9 mouse cellular contexts compared by ENCODE assay signal in genomic region chr17:30497525-30498375, GRCm38 (mm10).
DNase-seq lines count a peak whose midpoint lies in the region; ATAC-seq lines count a peak whose summit lies in the region.
"Had no signal": no experiment of that assay in that cellular context is flagged by ENCODE, and none has a peak within 500 bp of the region (broad histone marks: within the 10 kb centered on the region; RNA-seq: fewer than 3 reads in every experiment).

No protein-coding gene starts in this region.

- H3K36me3 ChIP-seq in forebrain, embryonic 14.5 days (ENCODE audit: control insufficient read depth, insufficient read depth, low read length), result no peaks in the 10 kb centered on the region
- 0 out of 2 replicates have a peak, but pooled peaks cover 3% of the 10 kb centered on the region for H3K36me3 ChIP-seq in midbrain, embryonic 13.5 days
- H3K36me3 ChIP-seq in liver, embryonic 11.5 days (ENCODE audit: control insufficient read depth, insufficient read depth, low read length), result no peaks in the 10 kb centered on the region
- H3K36me3 ChIP-seq: liver, embryonic 15.5 days had no signal

- peak overlapping the region; percentile 82 for H3K27ac ChIP-seq in forebrain, embryonic 14.5 days (ENCODE audit: low read depth, low read length)
- peak overlapping the region; percentile 64 for H3K27ac ChIP-seq in midbrain, embryonic 13.5 days
- no peak overlapping the region for H3K27ac ChIP-seq in liver, embryonic 11.5 days (ENCODE audit: low read depth, low read length)
- H3K27ac ChIP-seq: liver, embryonic 15.5 days had no signal

- DNase-seq in brain, embryonic 18.5 days (ENCODE audit: low read depth, low spot score), result peak; percentile 59
- peak; percentile 94 for DNase-seq in forebrain, embryonic 14.5 days (ENCODE audit: low spot score)
- DNase-seq in layer of hippocampus, adult 9-10 months (ENCODE audit: low spot score), result peak; percentile 84
- DNase-seq in liver, embryonic 11.5 days (ENCODE audit: low spot score), result no peak
- no peak for DNase-seq in kidney, postnatal 25 days
- no peak for DNase-seq in urinary bladder, postnatal 36 days (ENCODE audit: low spot score in 2 of 2)
- DNase-seq in cerebellum, adult 11-12 months, result no peak

- H3K4me2 ChIP-seq in forebrain, embryonic 14.5 days (ENCODE audit: low read length), result 0 out of 2 replicates have a peak overlapping the region, but pooled peaks have one; percentile 16
- H3K4me2 ChIP-seq in midbrain, embryonic 13.5 days (replicated peaks), result no peak overlapping the region
- no peak overlapping the region for H3K4me2 ChIP-seq in liver, embryonic 11.5 days
- H3K4me2 ChIP-seq: liver, embryonic 15.5 days had no signal

- peak; percentile 95 for ATAC-seq in forebrain, embryonic 14.5 days
- ATAC-seq in midbrain, embryonic 13.5 days, result peak; percentile 77
- no peak for ATAC-seq in liver, embryonic 11.5 days (replicated peaks; ENCODE audit: low FRiP score)

- 12% methylated on average over 11 of the region's 11 CpGs for WGBS in forebrain, embryonic 14.5 days
- WGBS in midbrain, embryonic 13.5 days, result 20% methylated on average over 11 of the region's 11 CpGs
- WGBS in liver, embryonic 11.5 days, result 76% methylated on average over 11 of the region's 11 CpGs

- no peak overlapping the region for H3K4me3 ChIP-seq in forebrain, embryonic 14.5 days (ENCODE audit: low read depth, low read length)
- H3K4me3 ChIP-seq in midbrain, embryonic 13.5 days (replicated peaks), result no peak overlapping the region
- no peak overlapping the region for H3K4me3 ChIP-seq in liver, embryonic 11.5 days (ENCODE audit: low read depth, low read length)
- H3K4me3 ChIP-seq: liver, embryonic 15.5 days had no signal

- 0 out of 2 replicates have a peak overlapping the region, but pooled peaks have one; percentile 13 for H3K9ac ChIP-seq in forebrain, embryonic 14.5 days (ENCODE audit: low read length)
- H3K9ac ChIP-seq in midbrain, embryonic 13.5 days (replicated peaks), result no peak overlapping the region
- no peak overlapping the region for H3K9ac ChIP-seq in liver, embryonic 11.5 days (ENCODE audit: low read depth, low read length)
- H3K9ac ChIP-seq: liver, embryonic 15.5 days had no signal

- H3K27me3 ChIP-seq in forebrain, embryonic 14.5 days (replicated peaks; ENCODE audit: control insufficient read depth, insufficient read depth, low read length), result no peaks in the 10 kb centered on the region
- H3K27me3 ChIP-seq in midbrain, embryonic 13.5 days, result no peaks in the 10 kb centered on the region
- no peaks in the 10 kb centered on the region for H3K27me3 ChIP-seq in liver, embryonic 11.5 days (replicated peaks; ENCODE audit: control insufficient read depth, insufficient read depth, low read length)
- H3K27me3 ChIP-seq: liver, embryonic 15.5 days had no signal

- H3K4me1 ChIP-seq in forebrain, embryonic 14.5 days (ENCODE audit: control insufficient read depth, insufficient read depth, low read length), result peaks cover 26% of the 10 kb centered on the region
- H3K4me1 ChIP-seq in midbrain, embryonic 13.5 days (replicated peaks), result peaks cover 33% of the 10 kb centered on the region
- H3K4me1 ChIP-seq in liver, embryonic 11.5 days (replicated peaks; ENCODE audit: control insufficient read depth, insufficient read depth, low read length), result no peaks in the 10 kb centered on the region
- H3K4me1 ChIP-seq: liver, embryonic 15.5 days had no signal

- H3K9me3 ChIP-seq in forebrain, embryonic 14.5 days (replicated peaks; ENCODE audit: control insufficient read depth, low read length), result no peaks in the 10 kb centered on the region
- H3K9me3 ChIP-seq in midbrain, embryonic 13.5 days, result no peaks in the 10 kb centered on the region
- no peaks in the 10 kb centered on the region for H3K9me3 ChIP-seq in liver, embryonic 11.5 days (ENCODE audit: control insufficient read depth, low read length)
- H3K9me3 ChIP-seq: liver, embryonic 15.5 days had no signal

Comparison
In these comparisons a context has a peak if more than half of its experiments do, and no peak if none do; other contexts are left out.
1. DNase-seq: peak in brain, embryonic 18.5 days (single experiment), forebrain, embryonic 14.5 days (single experiment) and layer of hippocampus, adult 9-10 months (single experiment); none in liver, embryonic 11.5 days (single experiment), kidney, postnatal 25 days (0 of 2), urinary bladder, postnatal 36 days (0 of 2) and cerebellum, adult 11-12 months (single experiment).